Mouse (Mus musculus): ENCODE data around the gene Zfp428. TPM values are rescaled to one million over a fixed set of nuclear protein-coding genes. Genes with fewer than 3 reads are reported as not detected.
"Not testable (repeated sequence)": the region's sequence is repeated elsewhere in the genome, so short reads cannot be mapped to it uniquely, and the experiment has no call there.

Gene Zfp428
- polyA plus RNA-seq, 1 experiment from 2014 or later = 64.2 TPM

- no peaks in the 10 kb centered on the region for H3K36me3 ChIP-seq
- no peak overlapping the region for H3K27ac ChIP-seq
- peaks cover 38% of the 10 kb centered on the region for H3K27me3 ChIP-seq
- peak overlapping the region; percentile 67 for H3K4me3 ChIP-seq
- H3K4me1 ChIP-seq = peaks cover 22% of the 10 kb centered on the region
- WGBS = 4% methylated on average over 14 of the region's 38 CpGs
- H3K4me2 ChIP-seq (replicated peaks) = peak overlapping the region; percentile 97
- ATAC-seq (ENCODE audit: low FRiP score, low read depth) = no peak; the same call in 1 of the 2 replicates
- H3K9ac ChIP-seq = peak overlapping the region; percentile 72
- H3K9me3 ChIP-seq = no peaks in the 10 kb centered on the region
Observed at GRCm38 (mm10) chr7:24482208-24483020, 24.4 kb upstream of the Zfp428 start.

DNA sequence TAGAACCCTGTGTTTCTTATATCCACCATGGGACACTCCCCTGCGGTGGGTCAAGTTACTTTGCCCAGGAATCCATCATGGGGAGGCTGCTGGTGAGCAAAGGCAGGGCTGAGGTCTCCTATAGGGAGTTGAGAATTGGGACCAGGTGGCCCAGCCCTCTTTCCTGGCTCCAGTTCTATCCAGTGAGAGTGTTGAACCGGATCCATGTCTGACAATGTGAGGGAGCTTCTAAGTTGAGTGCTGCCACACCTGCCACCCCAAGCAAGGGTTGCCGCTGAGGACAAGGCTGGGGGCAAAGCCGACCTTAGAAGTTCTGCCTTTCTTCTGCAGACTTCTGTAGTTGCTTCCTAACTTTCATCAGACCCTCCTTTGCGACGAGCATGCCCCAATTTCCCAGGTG, 23.5 kb upstream of the Zfp428 start:
- Histone ChIP-seq H3K4me2 (replicated peaks) (peak overlapping the region; percentile 97), H3K4me3 (peak overlapping the region; percentile 67), H3K4me1 (peaks cover 22% of the 10 kb centered on the region), H3K27me3 (peaks cover 38% of the 10 kb centered on the region)
- not testable (repeated sequence) for ATAC-seq (ENCODE audit: low FRiP score, low read depth); H3K9me3 ChIP-seq; H3K9ac ChIP-seq; H3K36me3 ChIP-seq; H3K27ac ChIP-seq
- WGBS = 41% methylated on average over 6 of the region's 6 CpGs

DNA sequence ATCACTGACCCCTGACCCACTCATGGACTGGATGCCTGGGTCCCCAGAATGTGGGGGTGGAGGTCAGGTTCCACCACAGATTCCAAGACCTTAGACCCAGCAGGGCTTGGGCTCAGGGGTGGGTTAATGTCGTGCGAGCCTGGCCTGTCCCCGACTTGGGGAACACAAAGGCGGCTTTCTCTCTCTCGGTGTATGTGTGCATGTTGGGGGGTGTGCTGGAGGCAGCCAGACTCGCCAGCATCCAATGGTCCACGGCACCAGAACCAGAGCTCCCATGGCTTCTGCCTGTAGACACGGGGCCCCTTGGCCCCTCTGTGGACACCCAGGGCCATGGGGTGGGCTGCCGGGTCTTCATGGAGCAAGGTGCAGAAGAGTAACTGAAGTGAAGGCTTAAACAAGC, 21.3 kb upstream of the Zfp428 start:
- no peak overlapping the region for H3K4me2 ChIP-seq (replicated peaks)
- no peak overlapping the region for H3K9ac ChIP-seq
- peaks cover 22% of the 10 kb centered on the region for H3K4me1 ChIP-seq
- H3K36me3 ChIP-seq = no peaks in the 10 kb centered on the region
- WGBS = 69% methylated on average over 9 of the region's 9 CpGs
- H3K4me3 ChIP-seq = no peak overlapping the region
- H3K27ac ChIP-seq = no peak overlapping the region
- ATAC-seq (ENCODE audit: low FRiP score, low read depth) = no peak
- H3K9me3 ChIP-seq = no peaks in the 10 kb centered on the region
- peaks cover 33% of the 10 kb centered on the region for H3K27me3 ChIP-seq

GRCm38 (mm10) chr7:24486654-24487130, 20.1 kb upstream of the Zfp428 start:
- Histone ChIP-seq H3K9me3 (no peaks in the 10 kb centered on the region), H3K4me2 (replicated peaks) (no peak overlapping the region), H3K27ac (no peak overlapping the region), H3K9ac (no peak overlapping the region), H3K4me3 (no peak overlapping the region), H3K4me1 (peaks cover 13% of the 10 kb centered on the region; the same call in 1 of the 2 replicates), H3K36me3 (no peaks in the 10 kb centered on the region), H3K27me3 (peaks cover 25% of the 10 kb centered on the region)
- 59% methylated on average over 9 of the region's 9 CpGs for WGBS
- ATAC-seq (ENCODE audit: low FRiP score, low read depth) = no peak

DNA sequence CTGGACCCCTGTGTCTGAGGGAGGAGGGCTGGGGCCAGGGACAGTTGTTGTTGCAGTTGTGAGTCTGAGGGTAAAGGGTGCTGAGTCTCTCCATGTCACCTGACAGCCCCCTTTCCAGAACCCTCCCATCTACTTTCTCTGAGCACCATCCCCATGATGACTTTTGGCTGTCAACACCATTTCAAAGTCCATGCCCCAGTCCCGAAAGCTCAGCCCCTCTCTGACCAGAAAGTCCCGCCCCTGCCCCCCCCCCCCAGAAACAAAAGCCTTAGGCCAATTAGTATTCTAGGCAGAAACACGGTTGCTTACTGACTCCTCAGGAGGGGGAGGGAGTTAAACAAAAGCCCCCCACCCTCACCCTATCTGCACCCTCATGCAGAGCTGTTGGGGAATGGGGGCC, 19.4 kb upstream of the Zfp428 start:
- no peak overlapping the region for H3K4me2 ChIP-seq (replicated peaks)

DNA sequence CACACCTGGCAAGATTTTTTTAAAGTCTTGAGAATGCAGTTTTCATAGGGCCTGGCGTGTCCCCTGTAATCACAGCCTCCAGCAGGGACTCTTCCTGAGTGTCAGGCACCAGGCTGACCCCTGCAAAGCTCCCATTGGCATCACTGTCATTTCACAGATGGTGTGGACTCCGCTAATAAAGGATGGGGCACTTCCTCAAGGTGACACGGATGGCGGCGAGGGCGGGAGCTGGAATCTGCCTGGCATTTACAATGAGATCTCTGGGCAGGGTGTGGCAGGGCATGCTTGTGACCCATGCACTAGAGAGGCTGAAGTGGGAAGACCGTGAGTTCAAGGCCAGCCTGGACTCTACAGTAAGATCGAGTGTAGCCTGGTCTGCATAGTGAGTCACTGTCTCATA, 18.5 kb upstream of the Zfp428 start:
- Histone ChIP-seq H3K27me3 (peaks cover 14% of the 10 kb centered on the region), H3K27ac (no peak overlapping the region), H3K9me3 (no peaks in the 10 kb centered on the region), H3K4me3 (no peak overlapping the region), H3K36me3 (no peaks in the 10 kb centered on the region), H3K9ac (no peak overlapping the region), H3K4me1 (peaks cover 7% of the 10 kb centered on the region; the same call in 1 of the 2 replicates), H3K4me2 (replicated peaks) (no peak overlapping the region)
- 88% methylated on average over 8 of the region's 8 CpGs for WGBS
- no peak for ATAC-seq (ENCODE audit: low FRiP score, low read depth)

More for the DNA sequence above, 19.4 kb upstream of the Zfp428 start:
- Histone ChIP-seq H3K9ac (no peak overlapping the region), H3K36me3 (no peaks in the 10 kb centered on the region), H3K4me1 (peaks cover 13% of the 10 kb centered on the region; the same call in 1 of the 2 replicates), H3K9me3 (no peaks in the 10 kb centered on the region), H3K27ac (no peak overlapping the region), H3K27me3 (peaks cover 22% of the 10 kb centered on the region), H3K4me3 (no peak overlapping the region)
- no peak; the same call in 1 of the 2 replicates for ATAC-seq (ENCODE audit: low FRiP score, low read depth)
- WGBS = 49% methylated on average over 3 of the region's 3 CpGs

DNA sequence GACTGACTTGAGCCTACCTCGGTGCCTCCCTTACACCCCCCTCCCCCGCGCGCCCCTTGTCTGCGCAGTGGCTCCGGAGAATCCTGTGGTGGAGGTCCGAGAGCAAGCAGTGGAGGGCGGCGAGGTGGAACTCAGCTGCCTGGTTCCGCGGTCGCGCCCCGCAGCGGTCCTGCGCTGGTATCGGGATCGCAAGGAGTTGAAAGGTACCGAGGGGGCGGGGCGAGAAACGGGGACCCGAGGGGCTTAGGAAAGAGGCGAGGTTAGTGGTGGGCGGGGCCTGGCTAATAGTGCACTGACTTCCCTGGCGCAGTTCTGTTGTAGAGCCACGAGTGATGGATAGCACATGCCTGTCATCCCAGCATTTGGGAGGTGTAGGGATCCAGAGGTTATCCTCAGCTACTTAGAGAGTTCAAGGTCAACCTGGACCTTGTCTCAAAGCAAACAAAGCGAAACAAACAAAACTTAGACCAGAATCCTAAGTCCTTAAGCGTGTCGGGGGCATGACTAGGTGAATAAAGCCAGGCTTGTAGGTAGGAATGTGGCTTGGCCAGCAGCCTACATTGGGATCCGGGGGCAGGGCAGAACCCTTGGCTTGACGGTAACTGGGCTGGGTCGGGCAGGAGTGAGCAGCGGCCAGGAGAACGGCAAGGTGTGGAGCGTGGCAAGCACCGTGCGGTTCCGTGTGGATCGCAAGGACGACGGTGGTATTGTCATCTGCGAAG, 6.8 kb upstream of the Zfp428 start:
- WGBS = 11% methylated on average over 43 of the region's 43 CpGs
- H3K4me1 ChIP-seq = peaks cover 23% of the 10 kb centered on the region
- H3K9me3 ChIP-seq = no peaks in the 10 kb centered on the region
- peak overlapping the region; percentile 59 for H3K9ac ChIP-seq
- no peak overlapping the region for H3K27ac ChIP-seq
- peaks cover 53% of the 10 kb centered on the region for H3K27me3 ChIP-seq
- H3K36me3 ChIP-seq = peaks cover 3% of the 10 kb centered on the region; the same call in 1 of the 2 replicates
- peak overlapping the region; percentile 44 for H3K4me3 ChIP-seq
- peak; percentile 62; the same call in 1 of the 2 replicates for ATAC-seq (ENCODE audit: low FRiP score, low read depth)
- H3K4me2 ChIP-seq (replicated peaks) = peak overlapping the region; percentile 69

DNA sequence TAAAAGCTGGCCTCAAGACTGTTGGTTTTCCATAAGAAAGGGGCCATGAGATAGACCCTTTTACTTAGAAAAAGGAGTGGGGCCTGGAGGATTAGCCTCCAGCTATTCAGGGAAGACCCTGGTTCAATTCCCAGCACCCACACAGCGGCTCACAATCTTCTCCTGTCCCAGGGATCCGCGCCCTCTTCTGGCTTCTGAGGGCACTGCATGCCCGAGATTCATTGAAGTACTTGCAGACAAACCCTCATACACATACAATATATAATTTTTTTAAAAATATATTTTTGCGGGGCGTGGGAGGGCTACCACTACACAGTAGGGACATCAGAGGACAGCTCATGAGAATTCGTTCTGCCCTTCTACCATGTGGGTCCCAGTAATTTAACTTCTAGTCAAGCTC, 5.9 kb upstream of the Zfp428 start:
- Histone ChIP-seq H3K9me3 (no peaks in the 10 kb centered on the region), H3K4me3 (no peak overlapping the region), H3K4me1 (peaks cover 32% of the 10 kb centered on the region), H3K9ac (no peak overlapping the region), H3K4me2 (replicated peaks) (no peak overlapping the region), H3K27ac (no peak overlapping the region), H3K27me3 (peaks cover 53% of the 10 kb centered on the region), H3K36me3 (peaks cover 3% of the 10 kb centered on the region; the same call in 1 of the 2 replicates)
- WGBS = 35% methylated on average over 7 of the region's 7 CpGs
- ATAC-seq (ENCODE audit: low FRiP score, low read depth) = no peak

- WGBS = 48% methylated on average over 21 of the region's 21 CpGs
- no peak for ATAC-seq (ENCODE audit: low FRiP score, low read depth)
Observed at GRCm38 (mm10) chr7:24501492-24501891, 5.3 kb upstream of the Zfp428 start.

GRCm38 (mm10) chr7:24504004-24504403, 2.8 kb upstream of the Zfp428 start:
- WGBS = 11% methylated on average over 10 of the region's 10 CpGs
- no peak overlapping the region for H3K27ac ChIP-seq
- peaks cover 48% of the 10 kb centered on the region for H3K4me1 ChIP-seq
- H3K36me3 ChIP-seq = peaks cover 3% of the 10 kb centered on the region; the same call in 1 of the 2 replicates
- H3K9me3 ChIP-seq = no peaks in the 10 kb centered on the region
- no peak for ATAC-seq (ENCODE audit: low FRiP score, low read depth)
- H3K27me3 ChIP-seq = peaks cover 38% of the 10 kb centered on the region
- H3K4me2 ChIP-seq (replicated peaks) = peak overlapping the region; percentile 36
- no peak overlapping the region for H3K4me3 ChIP-seq
- H3K9ac ChIP-seq = no peak overlapping the region

More at GRCm38 (mm10) chr7:24501492-24501891, 5.3 kb upstream of the Zfp428 start:
- Histone ChIP-seq H3K27ac (no peak overlapping the region), H3K9ac (no peak overlapping the region), H3K36me3 (peaks cover 3% of the 10 kb centered on the region; the same call in 1 of the 2 replicates), H3K9me3 (no peaks in the 10 kb centered on the region), H3K4me1 (peaks cover 38% of the 10 kb centered on the region), H3K27me3 (peaks cover 53% of the 10 kb centered on the region), H3K4me3 (peak overlapping the region; percentile 5; the same call in 1 of the 2 replicates), H3K4me2 (replicated peaks) (no peak overlapping the region)

- Histone ChIP-seq H3K27ac (no peak overlapping the region), H3K4me2 (replicated peaks) (peak overlapping the region; percentile 36), H3K9me3 (no peaks in the 10 kb centered on the region), H3K36me3 (peaks cover 3% of the 10 kb centered on the region; the same call in 1 of the 2 replicates), H3K9ac (no peak overlapping the region), H3K27me3 (peaks cover 29% of the 10 kb centered on the region), H3K4me1 (peaks cover 44% of the 10 kb centered on the region), H3K4me3 (no peak overlapping the region)
- 11% methylated on average over 4 of the region's 4 CpGs for WGBS
- no peak for ATAC-seq (ENCODE audit: low FRiP score, low read depth)
Observed at GRCm38 (mm10) chr7:24504868-24505267, 1.9 kb upstream of the Zfp428 start.
